Mouse (Mus musculus) olfactory bulb, adult 2 months (tissue): ENCODE data around the gene Rnf217. TPM values are rescaled to one million over a fixed set of nuclear protein-coding genes. Genes with fewer than 3 reads are reported as not detected.
A peak's percentile ranks its signal among the peaks of the same experiment; 100 is the strongest.

Source experiments
- H3K27ac ChIP-seq: fragments of 200-500 bp; 2 replicates; pipeline ENCODE4 v1.5.1; 2012; ENCODE audit warnings: low read depth, low read length; ENCODE audit not compliant: insufficient read depth
- H3K4me1 ChIP-seq: fragments of 200-500 bp; 2 replicates; pipeline ENCODE4 v1.6.1; 2012; ENCODE audit warnings: low read length; ENCODE audit not compliant: control insufficient read depth, insufficient read depth
- H3K4me3 ChIP-seq: fragments of 200-500 bp; 2 replicates; pipeline ENCODE4 v1.5.1; 2012; ENCODE audit warnings: mild to moderate bottlenecking, low read depth, low read length, moderate library complexity; ENCODE audit not compliant: insufficient read depth
- CTCF ChIP-seq: fragments of 200-500 bp; IDR thresholded peaks from 2 replicates; pipeline ENCODE4 v1.5.1; 2012; ENCODE audit warnings: low read depth, mild to moderate bottlenecking, low read length, moderate library complexity; ENCODE audit not compliant: insufficient read depth
- POLR2A ChIP-seq: fragments of 200-500 bp; IDR thresholded peaks from 2 replicates; pipeline ENCODE4 v1.6.1; 2012; ENCODE audit warnings: mild to moderate bottlenecking, low read depth, low read length, moderate library complexity; ENCODE audit not compliant: insufficient read depth
- WGBS: fragments of 180-500 bp; shearing (Covaris S2); methylation state at CpG from one replicate; pipeline ENCODE4 v1.1.7; 2018; 5-methylcytosine and 5-hydroxymethylcytosine counted together
- polyA plus RNA-seq: library from polyadenylated mRNA; stranded (reverse); fragments of >200 nt; gene quantifications from 2 replicates; pipeline ENCODE4 v1.2.4, GENCODE M21; 2012; ENCODE audit warnings: low replicate concordance; ENCODE audit not compliant: missing spikeins, insufficient read depth, insufficient read length

The Rnf217 gene
- polyA plus RNA-seq, 1 experiment: not detected

DNA sequence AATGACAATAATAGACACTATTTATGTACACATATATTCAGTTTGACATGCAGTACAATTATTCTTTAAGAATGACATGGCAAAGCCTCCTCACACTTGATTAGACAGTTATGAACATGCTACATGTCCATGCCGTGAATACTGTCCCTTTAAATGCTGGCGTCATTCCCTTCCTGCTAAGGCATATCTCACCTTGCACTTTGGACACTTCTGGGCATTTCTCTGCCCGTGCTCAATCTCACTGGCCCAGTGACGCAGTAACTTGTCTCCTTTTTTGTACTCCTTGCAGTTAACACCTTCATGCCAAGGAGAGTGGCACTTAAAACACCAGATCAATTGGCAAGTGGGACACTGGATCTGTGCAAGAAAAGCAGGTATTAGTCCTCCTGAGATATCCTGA, 91.8 kb downstream of the Rnf217 start:
- H3K4me1 ChIP-seq: 0 out of 2 replicates have a peak, but pooled peaks cover under 1% of the 10 kb centered on the region
- no peak overlapping the region for H3K27ac ChIP-seq
- WGBS: 88% methylated on average over 4 of the region's 4 CpGs
- TF ChIP-seq POLR2A (no peak), CTCF (no peak)
- H3K4me3 ChIP-seq: no peak overlapping the region

DNA sequence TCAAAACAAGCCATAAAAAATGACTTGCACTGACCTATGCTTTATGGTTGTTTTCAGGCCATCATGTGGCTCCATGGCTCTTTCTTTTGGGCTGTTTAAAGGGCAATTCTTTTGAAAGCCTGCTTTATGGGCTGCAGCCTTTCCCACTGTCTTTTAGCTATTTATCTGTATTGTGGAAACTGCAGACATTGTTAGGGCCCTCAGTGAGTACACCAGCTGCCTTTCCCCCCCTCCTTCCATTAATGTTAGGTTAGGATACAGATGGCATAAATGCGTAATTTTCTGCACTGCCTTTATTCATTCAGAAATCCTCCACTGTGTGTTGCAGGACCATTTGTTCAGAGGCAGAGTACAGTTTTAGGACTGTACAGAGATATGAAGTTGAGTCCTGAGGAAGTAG, 93.1 kb downstream of the Rnf217 start:
- 29% methylated on average over 1 of the region's 1 CpGs for WGBS
- TF ChIP-seq POLR2A: no peak
- TF ChIP-seq CTCF: no peak
- H3K4me1 ChIP-seq: no peaks in the 10 kb centered on the region
- H3K4me3 ChIP-seq: no peak overlapping the region
- H3K27ac ChIP-seq: peak overlapping the region; percentile 62; the same call in 1 of the 2 replicates

DNA sequence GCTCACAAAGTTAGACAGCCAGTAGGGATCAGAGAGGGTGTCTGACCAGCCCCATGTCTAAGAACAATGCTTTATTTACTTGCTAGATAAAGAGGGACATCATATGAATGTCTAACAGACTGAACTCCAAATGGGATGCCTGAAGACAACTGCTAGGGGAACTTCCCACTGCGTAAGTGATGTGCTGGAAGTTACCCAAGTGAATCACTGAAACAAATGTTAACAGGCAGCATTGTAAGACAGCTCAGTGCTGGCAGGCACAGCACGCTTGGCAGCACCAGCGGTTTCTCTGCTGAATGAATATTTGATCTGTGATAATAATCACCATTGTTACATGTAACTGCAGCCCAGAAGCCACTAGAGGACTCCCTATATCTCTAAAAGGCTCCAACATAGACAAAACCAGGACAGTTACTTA, 104.8 kb downstream of the Rnf217 start:
- H3K27ac ChIP-seq: no peak overlapping the region
- no peak overlapping the region for H3K4me3 ChIP-seq
- no peak for TF ChIP-seq POLR2A
- WGBS: 22% methylated on average over 3 of the region's 3 CpGs
- no peaks in the 10 kb centered on the region for H3K4me1 ChIP-seq

DNA sequence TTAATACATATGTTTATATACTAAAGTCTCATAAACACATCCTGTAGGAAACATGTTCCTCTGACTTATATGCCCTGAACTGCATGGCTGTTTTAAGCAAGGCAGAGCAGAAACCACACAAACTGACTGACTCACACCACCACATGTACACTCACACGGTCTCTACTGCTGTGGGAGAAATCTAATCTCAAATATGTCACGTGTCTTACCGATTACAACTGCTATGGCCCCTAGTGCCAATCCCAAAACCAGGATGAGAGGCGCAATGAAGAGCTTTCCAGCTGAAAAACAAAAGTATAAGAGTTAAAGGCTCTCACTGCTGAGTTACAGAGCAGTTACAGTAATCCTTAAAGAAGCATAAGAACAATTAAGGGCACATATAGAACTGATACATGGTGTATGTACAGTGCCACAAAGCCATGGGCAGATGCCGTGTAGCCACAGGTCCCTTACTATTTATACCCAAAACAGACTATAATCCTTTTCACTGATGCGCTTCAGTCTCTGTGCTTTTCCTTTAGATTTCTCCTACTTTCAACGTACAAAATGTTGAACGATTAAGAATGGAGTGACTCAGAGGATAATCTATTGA, 105.3 kb downstream of the Rnf217 start:
- 63% methylated on average over 8 of the region's 8 CpGs for WGBS
- TF ChIP-seq CTCF: no peak
- TF ChIP-seq POLR2A: no peak
- H3K4me1 ChIP-seq: no peaks in the 10 kb centered on the region
- no peak overlapping the region for H3K27ac ChIP-seq
- no peak overlapping the region for H3K4me3 ChIP-seq

DNA sequence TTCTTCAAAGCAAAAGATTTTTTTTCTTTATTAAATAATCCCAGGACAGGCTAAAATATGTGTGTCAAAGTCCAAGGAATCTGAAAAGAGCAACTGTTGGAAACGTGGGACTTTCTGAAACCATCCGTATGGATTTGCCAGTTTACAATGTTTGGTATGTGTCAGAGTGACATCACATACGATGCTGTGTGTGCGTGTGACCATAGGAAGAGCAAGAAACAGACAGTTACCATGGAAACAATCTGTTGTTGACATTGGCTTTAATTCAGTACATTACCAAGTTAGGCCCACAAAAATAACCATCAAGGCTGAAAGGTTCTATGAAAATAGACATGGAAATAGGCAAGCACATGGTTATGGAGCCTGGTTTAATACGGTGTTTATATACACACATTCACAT, 107.3 kb downstream of the Rnf217 start:
- Histone ChIP-seq H3K4me3 (no peak overlapping the region), H3K4me1 (no peaks in the 10 kb centered on the region), H3K27ac (no peak overlapping the region)
- WGBS: 91% methylated on average over 5 of the region's 5 CpGs
- TF ChIP-seq POLR2A (no peak), CTCF (no peak)

DNA sequence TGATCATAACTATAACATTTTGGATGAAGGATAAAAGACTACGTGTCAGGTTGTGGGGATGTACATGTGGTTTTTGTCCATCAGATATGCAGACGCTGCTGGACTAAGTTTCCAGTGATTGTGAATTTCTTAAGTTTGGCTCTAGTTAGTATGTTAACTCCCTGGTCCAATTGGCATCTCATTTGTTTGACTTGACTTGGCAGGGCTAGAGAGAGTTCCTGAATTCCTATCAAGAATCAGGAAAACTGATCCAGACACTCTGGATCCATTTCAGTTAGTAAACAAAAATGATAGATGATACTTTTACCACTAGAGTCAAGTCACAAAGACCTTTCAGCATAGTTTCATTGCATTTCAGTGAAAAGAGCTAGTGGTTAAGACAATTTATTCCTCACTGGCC, 112.1 kb downstream of the Rnf217 start:
- Histone ChIP-seq H3K4me1 (no peaks in the 10 kb centered on the region), H3K4me3 (no peak overlapping the region), H3K27ac (no peak overlapping the region)
- no peak for TF ChIP-seq CTCF
- no peak for TF ChIP-seq POLR2A
- 78% methylated on average over 2 of the region's 2 CpGs for WGBS

DNA sequence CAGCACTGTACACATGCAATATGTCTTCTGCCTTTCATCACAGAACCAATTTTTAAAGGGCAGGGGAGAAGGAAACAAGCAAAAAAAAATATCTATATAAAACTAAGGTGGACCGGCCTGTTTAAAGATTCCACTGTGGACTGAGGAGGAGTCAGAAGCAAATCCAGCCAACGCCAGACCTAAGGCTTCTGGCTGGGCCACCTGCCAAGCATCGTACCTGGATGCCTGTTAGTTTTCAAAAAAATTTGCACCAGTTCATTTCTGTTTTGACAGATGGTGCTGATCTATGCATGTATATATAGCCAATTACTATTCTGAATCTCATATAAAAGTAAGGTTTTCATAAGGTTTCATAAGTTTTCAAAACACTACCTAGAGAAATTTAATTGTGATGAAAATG, 113.2 kb downstream of the Rnf217 start:
- 81% methylated on average over 3 of the region's 3 CpGs for WGBS
- TF ChIP-seq POLR2A (no peak), CTCF (no peak)

DNA sequence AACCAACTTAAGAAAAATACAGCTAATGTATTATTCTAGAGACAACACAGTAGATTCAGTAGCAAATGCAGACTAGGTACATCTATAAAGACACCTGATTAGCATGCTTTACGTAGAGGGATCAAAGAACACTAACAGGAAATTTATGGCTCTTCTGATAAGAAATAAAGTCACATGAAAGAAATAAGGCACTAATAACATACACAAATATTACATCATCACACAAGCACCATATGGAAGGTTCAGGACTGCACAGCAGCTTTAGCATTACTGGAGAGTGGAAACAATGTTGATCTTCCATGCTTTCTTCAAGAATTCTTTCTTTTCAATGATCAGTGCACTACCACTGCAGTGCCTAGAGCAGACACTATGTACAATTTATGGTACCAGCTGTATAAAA, 114.7 kb downstream of the Rnf217 start:
- no peak for TF ChIP-seq CTCF
- no peak for TF ChIP-seq POLR2A
- H3K4me1 ChIP-seq: no peaks in the 10 kb centered on the region
- no peak overlapping the region for H3K27ac ChIP-seq
- no peak overlapping the region for H3K4me3 ChIP-seq
- WGBS: 96% methylated on average over 1 of the region's 1 CpGs

More for the DNA sequence above, 113.2 kb downstream of the Rnf217 start:
- H3K27ac ChIP-seq: no peak overlapping the region
- H3K4me3 ChIP-seq: no peak overlapping the region
- H3K4me1 ChIP-seq: no peaks in the 10 kb centered on the region

DNA sequence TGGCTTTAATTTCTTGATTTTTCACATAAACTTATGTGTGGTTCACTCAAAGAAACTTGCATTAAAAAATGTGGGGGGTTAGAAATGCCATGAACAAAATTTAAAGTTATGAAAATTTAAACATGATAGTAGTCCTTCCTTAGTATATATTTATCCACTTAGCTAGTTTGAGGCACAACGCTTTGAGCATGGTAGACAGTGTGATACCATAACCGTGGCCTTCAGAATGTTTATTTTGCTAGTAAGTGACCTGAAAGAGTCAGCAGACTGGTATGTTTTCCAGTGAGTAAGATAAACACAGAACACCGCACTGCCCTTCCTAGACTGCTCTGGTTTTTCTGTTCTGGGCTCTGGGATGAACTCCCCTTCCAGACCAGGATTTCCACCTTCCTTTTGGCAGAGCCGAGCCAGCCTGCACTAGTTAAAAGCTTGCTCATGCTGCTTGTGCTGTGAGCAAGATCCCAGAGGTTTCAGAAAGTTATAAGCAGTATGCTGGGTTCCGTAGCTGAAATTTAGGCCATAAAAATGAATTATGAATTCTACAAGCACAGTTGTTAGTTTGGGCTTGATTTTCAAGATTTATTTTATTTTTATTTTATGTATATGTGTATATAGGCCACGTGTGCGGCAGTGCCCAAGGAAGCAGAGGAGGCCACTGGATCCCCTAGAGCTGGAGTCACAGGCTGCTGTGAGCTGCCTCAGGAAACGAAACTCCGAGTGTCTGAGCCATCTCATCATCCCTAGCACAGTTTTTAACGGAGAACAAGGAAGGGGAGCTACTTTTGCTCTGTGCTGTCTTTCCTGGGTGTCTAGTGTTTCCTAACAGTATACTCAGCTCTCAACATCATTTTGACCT, 141.7 kb downstream of the Rnf217 start:
- 83% methylated on average over 10 of the region's 10 CpGs for WGBS
- no peak for TF ChIP-seq CTCF
- TF ChIP-seq POLR2A: no peak
- H3K27ac ChIP-seq: no peak overlapping the region
- H3K4me3 ChIP-seq: no peak overlapping the region
- no peaks in the 10 kb centered on the region for H3K4me1 ChIP-seq
